ENCODE assay signal across 8 mouse cellular contexts in genomic region chr7:131556541-131557271, GRCm38 (mm10). TPM values are rescaled to one million over a fixed set of nuclear protein-coding genes. Genes with fewer than 3 reads are reported as not detected.
DNase-seq lines count a peak whose midpoint lies in the region; ATAC-seq and TF ChIP-seq lines count a peak whose summit lies in the region.

No protein-coding gene starts in this region.

- H3K4me2 ChIP-seq in heart, embryonic 11.5 days = peak overlapping the region; percentile 31
- H3K4me2 ChIP-seq in heart, embryonic 16.5 days (ENCODE audit: low read depth, low read length) = no peak overlapping the region
- H3K4me2 ChIP-seq in liver, postnatal 0 days (ENCODE audit: low read depth, low read length) = no peak overlapping the region

- H3K36me3 ChIP-seq in heart, embryonic 11.5 days (ENCODE audit: control insufficient read depth, insufficient read depth, low read length) = no peaks in the 10 kb centered on the region
- no peaks in the 10 kb centered on the region for H3K36me3 ChIP-seq in heart, embryonic 16.5 days (ENCODE audit: control insufficient read depth, insufficient read depth)
- H3K36me3 ChIP-seq in liver, postnatal 0 days (replicated peaks; ENCODE audit: insufficient read depth, low read length) = no peaks in the 10 kb centered on the region

- DNase-seq in heart, adult 9 months (ENCODE audit: low spot score in 2 of 2) = no peak
- DNase-seq in R1 (ENCODE audit: low read depth, low spot score) (peak; percentile 82), MN1 (ENCODE audit: low spot score) (no peak)
- DNase-seq in liver, postnatal 0 days = peak; percentile 30
- no peak for DNase-seq in thymus, postnatal 0 days (ENCODE audit: low spot score)
- no peak for DNase-seq in right cerebral cortex, adult 18-20 months

- H3K9ac ChIP-seq in heart, embryonic 11.5 days (ENCODE audit: low read depth, low read length) = no peak overlapping the region
- H3K9ac ChIP-seq in heart, embryonic 16.5 days (ENCODE audit: low read length) = no peak overlapping the region
- no peak overlapping the region for H3K9ac ChIP-seq in liver, postnatal 0 days (replicated peaks)

- TF ChIP-seq CTCF in liver, postnatal 0 days (IDR thresholded peaks at IDR 0.05; ENCODE audit: low read depth) = no peak

- no peak overlapping the region for H3K27ac ChIP-seq in heart, embryonic 11.5 days (ENCODE audit: low read depth, low read length)
- H3K27ac ChIP-seq in heart, embryonic 16.5 days (ENCODE audit: low read length) = no peak overlapping the region
- no peak overlapping the region for H3K27ac ChIP-seq in liver, postnatal 0 days (ENCODE audit: low read depth)

- H3K9me3 ChIP-seq in heart, embryonic 11.5 days (replicated peaks; ENCODE audit: control insufficient read depth, low read length) = no peaks in the 10 kb centered on the region
- no peaks in the 10 kb centered on the region for H3K9me3 ChIP-seq in heart, embryonic 16.5 days (replicated peaks; ENCODE audit: control insufficient read depth, low read length)
- no peaks in the 10 kb centered on the region for H3K9me3 ChIP-seq in liver, postnatal 0 days (ENCODE audit: low read length)

- H3K4me3 ChIP-seq in heart, embryonic 11.5 days (ENCODE audit: low read depth, low read length) = no peak overlapping the region; the same call in 1 of the 2 replicates
- H3K4me3 ChIP-seq in heart, embryonic 16.5 days (ENCODE audit: low read length) = peak overlapping the region; percentile 15; the same call in 1 of the 2 replicates
- peak overlapping the region; percentile 12 for H3K4me3 ChIP-seq in liver, postnatal 0 days (ENCODE audit: low read depth, low read length)

- under 1% methylated on average over 37 of the region's 37 CpGs for WGBS in heart, embryonic 11.5 days (ENCODE audit: insufficient replicate concordance)
- 1% methylated on average over 37 of the region's 37 CpGs for WGBS in heart, embryonic 16.5 days
- 1% methylated on average over 37 of the region's 37 CpGs for WGBS in liver, postnatal 0 days (ENCODE audit: insufficient replicate concordance)

- H3K4me1 ChIP-seq in heart, embryonic 11.5 days (ENCODE audit: control insufficient read depth, insufficient read depth, low read length) = peaks cover 4% of the 10 kb centered on the region
- peaks cover 17% of the 10 kb centered on the region for H3K4me1 ChIP-seq in heart, embryonic 16.5 days (ENCODE audit: control insufficient read depth, insufficient read depth, low read length)
- peaks cover 20% of the 10 kb centered on the region for H3K4me1 ChIP-seq in liver, postnatal 0 days (ENCODE audit: insufficient read depth)

- no peak for ATAC-seq in heart, embryonic 11.5 days (replicated peaks; ENCODE audit: insufficient number of reproducible peaks, low FRiP score, low TSS enrichment)
- no peak for ATAC-seq in heart, embryonic 16.5 days (replicated peaks; ENCODE audit: extremely low read depth, insufficient read depth, low FRiP score)
- ATAC-seq in liver, postnatal 0 days = no peak

- no peak for TF ChIP-seq EP300 in liver, postnatal 0 days (IDR thresholded peaks at IDR 0.05; ENCODE audit: low read depth)

- peaks cover 68% of the 10 kb centered on the region for H3K27me3 ChIP-seq in heart, embryonic 11.5 days (ENCODE audit: control insufficient read depth, insufficient read depth, low read length)
- H3K27me3 ChIP-seq in heart, embryonic 16.5 days (ENCODE audit: control insufficient read depth, insufficient read depth, low read length) = peaks cover 65% of the 10 kb centered on the region
- peaks cover 79% of the 10 kb centered on the region for H3K27me3 ChIP-seq in liver, postnatal 0 days (ENCODE audit: insufficient read depth, low read length)

RNA-seq across cellular contexts. Expression of gene Bub3, which starts 3.3 kb away (rescaled TPM):
- polyA plus RNA-seq in heart, embryonic 11.5 days (2014; fragmentation: Nextera tagmentation; extraction: Ambion mirVana) = 147 and 148 TPM in 2 replicates
- polyA plus RNA-seq in heart, embryonic 16.5 days (2015; fragmentation: Nextera tagmentation; extraction: Ambion mirVana) = 135 and 144 TPM in 2 replicates
- polyA plus RNA-seq in liver, postnatal 0 days (2015; fragmentation: Nextera tagmentation; extraction: Ambion mirVana) = 65.9 and 67.0 TPM in 2 replicates
- 273 and 284 TPM in 2 replicates for polyA plus RNA-seq in thymus, postnatal 0 days (2015; fragmentation: Nextera tagmentation; extraction: Ambion mirVana)

RNA-seq across cellular contexts. Expression of gene Hmx2, which starts 8.1 kb away (rescaled TPM):
- polyA plus RNA-seq in heart, embryonic 11.5 days (2014; fragmentation: Nextera tagmentation; extraction: Ambion mirVana) = not detected in 2 replicates
- not detected in 2 replicates for polyA plus RNA-seq in heart, embryonic 16.5 days (2015; fragmentation: Nextera tagmentation; extraction: Ambion mirVana)
- not detected in 2 replicates for polyA plus RNA-seq in liver, postnatal 0 days (2015; fragmentation: Nextera tagmentation; extraction: Ambion mirVana)
- 0.08 TPM in 1 of 2 replicates, not detected in the other for polyA plus RNA-seq in thymus, postnatal 0 days (2015; fragmentation: Nextera tagmentation; extraction: Ambion mirVana)

RNA-seq across cellular contexts. Expression of gene Hmx3, which starts 14.0 kb away (rescaled TPM):
- not detected in 2 replicates for polyA plus RNA-seq in heart, embryonic 11.5 days (2014; fragmentation: Nextera tagmentation; extraction: Ambion mirVana)
- polyA plus RNA-seq in heart, embryonic 16.5 days (2015; fragmentation: Nextera tagmentation; extraction: Ambion mirVana) = 0.16 TPM in 1 of 2 replicates, not detected in the other
- polyA plus RNA-seq in liver, postnatal 0 days (2015; fragmentation: Nextera tagmentation; extraction: Ambion mirVana) = not detected in 2 replicates
- polyA plus RNA-seq in thymus, postnatal 0 days (2015; fragmentation: Nextera tagmentation; extraction: Ambion mirVana) = not detected in 2 replicates

Comparison
In these comparisons a context has a peak if more than half of its experiments do, and no peak if none do; other contexts are left out.
1. DNase-seq: peak in R1 (single experiment) and liver, postnatal 0 days (single experiment); none in heart, adult 9 months (0 of 2), thymus, postnatal 0 days (single experiment), right cerebral cortex, adult 18-20 months (single experiment) and MN1 (single experiment).